1 mouse cellular context compared by ENCODE assay signal in the genomic region with DNA sequence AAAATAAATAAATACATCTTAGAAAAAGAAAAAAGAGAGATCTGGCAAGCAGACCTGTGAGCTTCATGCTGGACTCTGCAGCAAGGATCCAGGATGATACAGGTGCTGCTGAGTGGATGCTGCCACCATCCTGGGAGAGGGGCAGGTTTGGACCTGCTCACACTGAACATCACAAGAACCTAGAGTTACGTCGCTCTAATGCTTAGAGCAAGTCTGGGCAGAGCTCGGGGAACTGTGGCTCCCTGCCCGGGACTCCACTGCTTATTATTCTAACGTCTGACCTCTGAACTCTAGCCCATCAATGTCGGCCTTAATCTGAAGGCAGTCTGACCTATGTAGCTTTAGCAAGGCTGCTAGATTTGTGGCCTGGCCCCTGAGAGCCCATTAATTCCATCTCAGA.
TF ChIP-seq lines count a peak whose summit lies in the region.

No protein-coding gene starts in this region.

TF ChIP-seq in myocyte, 11 proteins besides CTCF, POLR2A, EP300 and RAD21 (continued from another document):
- peak; percentile 85 for TF ChIP-seq POLR2AphosphoS2 (IDR thresholded peaks at IDR 0.05; ENCODE audit: insufficient read length, low read depth)
